Mouse (Mus musculus): ENCODE results near the gene Atp9a.
A peak's percentile ranks its signal among the peaks of the same experiment; 100 is the strongest.

Atp9a gene

DNA sequence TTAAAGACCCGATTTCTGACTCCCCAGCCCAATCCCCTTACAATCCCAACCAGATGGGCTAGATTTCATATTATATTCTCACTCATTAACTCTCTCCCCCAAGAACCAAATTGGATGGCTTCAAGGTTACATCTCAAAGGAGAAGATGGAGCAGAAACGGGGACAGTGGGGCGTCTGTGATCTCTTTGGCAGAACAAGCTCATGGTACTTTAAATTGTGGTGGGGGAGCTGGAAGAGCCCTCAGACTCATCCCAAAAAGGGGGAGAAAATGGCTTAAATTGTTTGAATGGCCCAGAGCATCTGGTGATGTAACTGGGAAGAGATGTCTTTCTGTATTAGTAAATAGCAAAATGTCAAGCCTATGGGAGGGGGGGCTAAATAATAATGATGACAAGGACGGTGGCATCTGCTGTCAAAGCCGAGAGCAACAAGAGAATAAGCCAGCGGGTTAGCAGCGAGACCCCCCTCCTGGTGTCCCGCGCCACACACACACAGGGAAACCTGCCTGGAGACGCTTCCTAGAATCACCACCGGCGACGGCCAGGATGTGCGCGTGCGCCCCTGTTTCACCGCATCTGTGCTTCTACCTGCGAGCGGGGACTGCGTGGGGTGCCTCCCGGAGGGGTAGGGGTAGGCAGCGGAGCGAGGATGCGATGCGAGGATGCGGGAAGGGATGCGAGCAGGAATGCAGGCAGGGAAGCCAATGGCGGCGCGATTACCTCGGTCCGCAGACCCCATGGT is 141.3 kb downstream of the Atp9a start:
- DNase-seq (ENCODE audit: low spot score in 2 of 2), result no peak

DNA sequence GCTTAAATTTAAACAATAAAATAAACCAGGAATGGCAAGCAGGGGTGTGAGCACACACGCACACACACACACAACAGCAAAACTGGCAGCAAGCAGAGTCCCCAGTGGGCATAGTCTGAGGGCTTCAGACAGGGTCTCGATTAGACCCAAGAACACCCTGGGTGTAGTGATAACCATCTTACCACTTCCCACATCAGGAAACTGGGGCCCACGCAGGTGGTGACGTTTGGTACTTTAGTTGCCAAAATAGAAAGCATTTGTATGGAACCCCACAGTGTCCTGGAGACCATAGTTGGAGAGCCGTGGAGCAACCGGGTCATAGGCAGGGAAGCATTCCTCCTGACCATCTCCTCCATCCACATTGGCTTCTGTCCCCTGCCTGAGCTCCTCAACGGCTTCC is 146.5 kb downstream of the Atp9a start:
- no peak for DNase-seq (ENCODE audit: low spot score in 2 of 2)

DNA sequence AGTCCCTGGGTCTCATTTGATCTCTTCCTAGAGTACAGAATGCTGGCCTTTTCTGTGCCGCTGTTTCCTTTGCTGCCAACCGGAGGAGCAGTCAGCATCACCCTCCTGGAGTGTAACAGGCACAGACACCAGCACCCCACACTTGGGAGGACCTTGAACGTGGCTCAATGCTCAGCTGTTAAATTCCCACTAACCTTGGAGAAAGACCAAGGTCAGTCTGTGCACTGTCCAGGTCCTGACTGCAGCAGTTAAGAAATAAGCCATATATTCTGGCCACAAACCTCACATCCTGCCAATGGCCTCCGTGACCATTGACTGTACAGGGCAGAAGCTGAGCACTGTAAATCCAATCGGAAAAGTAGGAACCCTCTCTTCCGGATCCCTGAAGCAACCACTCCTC is 148.5 kb downstream of the Atp9a start:
- DNase-seq (ENCODE audit: low spot score in 2 of 2), result no peak

DNA sequence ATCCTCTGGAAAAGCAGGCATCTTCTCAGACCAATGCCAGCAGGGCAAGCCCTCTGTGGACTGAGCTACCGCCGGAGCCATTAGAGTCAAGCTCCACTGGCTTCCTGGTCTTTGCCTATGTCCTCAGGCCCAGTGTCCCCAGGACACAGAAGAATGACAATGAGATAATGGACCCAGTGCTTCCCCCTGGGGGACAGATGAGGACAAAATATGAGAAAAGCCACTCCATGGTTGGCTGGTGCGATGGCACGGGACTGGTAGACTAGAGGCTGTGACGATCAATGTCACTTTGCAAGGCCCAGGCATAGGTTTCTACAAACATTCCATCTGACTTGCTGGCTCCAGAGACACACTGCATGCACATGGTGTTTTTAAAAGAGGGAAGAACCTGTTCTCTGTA is 149.2 kb downstream of the Atp9a start:
- DNase-seq (ENCODE audit: low spot score in 2 of 2), result no peak

DNA sequence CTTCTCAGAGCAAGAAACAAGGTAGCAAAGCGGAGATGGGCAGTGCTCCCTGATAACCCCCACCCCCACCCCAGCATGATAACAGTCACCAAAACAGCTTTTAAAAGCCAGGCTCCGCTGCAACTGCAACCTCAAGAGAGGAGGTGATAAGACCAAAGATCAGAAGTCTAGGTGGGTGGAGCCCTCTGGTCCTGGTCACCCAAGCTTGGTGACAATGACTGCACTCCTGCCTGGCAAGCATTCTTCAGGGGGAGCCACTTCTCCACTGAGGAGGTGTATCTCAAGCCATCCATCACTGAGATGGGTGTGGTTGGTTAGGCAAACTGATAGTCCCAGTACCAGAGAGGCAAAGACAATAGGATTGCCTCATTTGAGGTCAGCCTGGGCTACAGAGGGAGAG is 151.1 kb downstream of the Atp9a start:
- DNase-seq (ENCODE audit: low spot score in 2 of 2), result no peak

DNA sequence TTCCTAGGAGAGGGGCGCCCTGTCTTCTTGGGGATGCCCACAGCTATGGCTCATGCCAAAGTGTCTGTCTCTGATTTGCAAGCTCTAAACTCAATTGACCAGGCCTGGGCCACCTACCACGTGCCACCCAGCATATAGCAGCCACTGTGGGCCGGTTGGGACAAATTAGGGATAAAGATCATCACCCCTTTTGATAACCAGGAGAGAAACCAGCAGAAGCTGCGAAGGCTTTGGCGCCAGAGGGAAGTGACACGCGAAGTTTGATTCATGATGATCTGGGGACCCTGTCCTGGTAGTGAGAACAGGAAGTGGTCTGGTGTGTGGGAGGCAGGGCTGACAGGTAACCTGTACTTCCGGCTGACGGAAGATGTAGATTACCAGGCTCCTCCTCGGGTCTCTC is 151.7 kb downstream of the Atp9a start:
- no peak for DNase-seq (ENCODE audit: low spot score in 2 of 2)

DNA sequence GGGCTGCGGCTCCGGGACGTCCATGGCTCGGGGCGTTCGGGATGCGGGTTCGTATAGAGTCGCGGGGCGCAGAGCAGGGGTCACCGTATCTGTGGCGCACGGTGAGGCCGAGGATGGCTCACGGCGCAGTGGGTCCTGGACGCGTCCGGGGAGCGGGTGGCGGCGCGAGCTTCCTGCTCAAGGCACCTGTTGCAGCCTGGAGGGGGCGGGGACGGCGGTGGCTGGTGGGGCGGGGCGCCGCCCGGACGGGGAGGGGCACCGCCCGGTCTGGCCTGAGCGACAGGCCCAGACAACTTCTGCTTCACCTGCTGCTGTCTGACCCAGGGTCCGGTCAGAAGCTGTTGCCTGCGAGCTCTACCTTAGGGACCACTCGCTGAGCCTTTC is 152.0 kb downstream of the Atp9a start:
- peak; percentile 38 to 43 for DNase-seq (ENCODE audit: low spot score in 2 of 2)

DNA sequence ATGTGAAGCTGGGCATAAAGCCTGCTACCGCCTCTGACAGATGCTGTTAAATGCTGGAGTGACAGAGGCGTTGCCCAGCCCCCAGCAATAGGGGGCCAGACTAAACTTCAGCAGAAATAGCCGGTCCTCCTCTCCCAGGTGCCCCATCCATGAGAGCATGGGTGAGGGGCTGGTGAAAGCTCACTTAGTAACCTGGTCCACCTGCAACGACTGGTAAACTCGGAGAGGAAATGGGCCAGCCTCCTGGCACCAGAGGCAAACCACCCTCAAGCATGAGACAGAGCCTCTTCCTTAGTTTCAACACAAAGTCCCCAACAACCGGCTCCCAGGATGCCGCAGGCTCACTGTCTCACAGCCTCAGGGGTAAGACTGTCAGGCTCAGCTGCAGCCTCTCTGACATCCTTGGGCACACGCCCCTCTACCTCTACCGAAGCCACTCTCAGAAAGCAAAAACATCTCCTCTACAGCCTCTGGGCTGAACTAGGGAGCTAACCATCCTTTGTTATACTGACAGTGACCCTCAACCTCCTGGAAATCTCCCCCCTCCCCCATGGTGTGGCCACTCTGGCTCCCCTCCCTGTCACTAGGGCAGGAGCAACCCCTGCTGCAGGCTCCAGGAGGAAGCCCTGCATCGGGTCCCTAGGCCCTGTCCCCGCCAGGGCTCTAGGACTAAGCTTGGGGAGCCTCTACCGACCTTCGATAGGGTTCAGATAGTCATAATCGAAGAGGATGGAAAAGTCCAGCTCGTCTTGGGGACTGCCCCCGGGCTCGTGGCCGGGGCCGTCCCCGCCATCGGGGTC is 152.6 kb downstream of the Atp9a start:
- no peak for DNase-seq (ENCODE audit: low spot score in 2 of 2)

DNA sequence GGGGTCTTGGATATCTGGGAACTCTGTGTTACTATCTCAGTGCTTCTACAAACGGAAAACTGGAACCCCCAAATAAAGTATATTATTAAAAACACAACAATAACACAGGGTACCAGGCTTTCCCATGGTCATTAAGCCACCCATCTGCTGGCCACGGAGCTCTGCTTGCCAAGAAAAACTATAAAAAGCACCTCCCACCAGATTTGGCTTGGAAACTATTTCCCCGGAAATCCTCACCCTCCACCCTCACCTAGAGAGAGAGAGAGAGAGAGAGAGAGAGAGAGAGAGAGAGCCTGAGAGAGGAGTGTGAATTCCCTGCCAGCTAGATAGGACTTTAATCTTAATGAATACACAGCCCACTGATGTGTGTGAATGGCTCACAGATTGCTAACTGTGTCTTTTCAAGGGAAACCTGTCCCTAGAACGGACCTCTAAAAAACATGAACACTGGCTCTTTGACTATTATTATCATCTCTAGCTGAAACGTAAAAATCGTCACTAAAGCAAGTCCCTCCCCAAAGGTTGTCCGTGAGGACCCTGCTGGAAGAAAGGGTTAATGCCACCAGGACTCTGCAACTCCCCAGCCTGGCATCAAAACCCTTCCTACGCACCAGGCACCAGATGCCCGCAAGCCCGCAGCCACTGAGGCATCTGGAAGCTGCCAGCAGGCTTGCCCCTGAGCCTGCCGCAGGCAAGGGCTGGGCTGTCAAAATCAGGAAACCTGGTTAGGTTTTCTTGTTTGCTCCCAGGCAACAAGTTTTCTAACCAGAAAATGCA is 153.4 kb downstream of the Atp9a start:
- DNase-seq (ENCODE audit: low spot score in 2 of 2), result no peak

DNA sequence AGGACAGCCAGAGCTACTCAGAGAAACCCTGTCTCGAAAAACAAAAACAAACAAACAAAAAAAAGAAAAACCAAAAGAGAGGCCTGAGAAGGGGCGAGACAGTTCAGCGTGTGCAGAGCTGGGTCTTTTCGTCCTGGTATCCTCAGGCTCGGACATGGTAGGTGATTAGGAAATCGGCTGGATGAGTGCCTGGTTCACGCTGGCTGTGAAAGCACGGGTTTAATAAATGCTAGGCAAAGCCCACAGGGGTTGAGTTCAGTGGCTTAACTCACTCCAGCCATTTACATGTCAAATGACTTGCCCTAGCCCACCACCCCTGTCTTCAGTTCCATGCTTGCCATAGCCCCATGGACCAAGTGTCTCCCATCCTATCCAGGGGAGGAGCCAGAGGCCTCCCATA is 155.1 kb downstream of the Atp9a start:
- no peak for DNase-seq (ENCODE audit: low spot score in 2 of 2)

DNA sequence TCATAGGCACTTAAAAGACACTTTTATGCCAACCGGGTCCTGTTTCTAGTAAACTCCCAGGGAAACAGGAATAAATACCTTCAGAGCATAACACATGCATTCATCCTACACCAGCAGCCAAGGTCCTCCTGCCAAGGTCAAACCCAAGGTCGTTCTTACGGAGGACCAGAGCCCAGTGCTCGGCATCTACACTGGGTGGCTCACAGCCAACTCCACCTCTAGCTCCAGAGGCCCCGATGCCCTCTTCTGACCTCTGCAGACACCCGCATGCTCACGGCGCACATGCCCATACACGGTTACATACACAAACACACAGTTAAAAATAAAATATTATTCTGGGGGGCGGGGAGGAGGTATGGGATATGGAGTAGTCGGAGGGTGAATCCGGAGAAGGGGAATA is 155.7 kb downstream of the Atp9a start:
- no peak for DNase-seq (ENCODE audit: low spot score in 2 of 2)

DNA sequence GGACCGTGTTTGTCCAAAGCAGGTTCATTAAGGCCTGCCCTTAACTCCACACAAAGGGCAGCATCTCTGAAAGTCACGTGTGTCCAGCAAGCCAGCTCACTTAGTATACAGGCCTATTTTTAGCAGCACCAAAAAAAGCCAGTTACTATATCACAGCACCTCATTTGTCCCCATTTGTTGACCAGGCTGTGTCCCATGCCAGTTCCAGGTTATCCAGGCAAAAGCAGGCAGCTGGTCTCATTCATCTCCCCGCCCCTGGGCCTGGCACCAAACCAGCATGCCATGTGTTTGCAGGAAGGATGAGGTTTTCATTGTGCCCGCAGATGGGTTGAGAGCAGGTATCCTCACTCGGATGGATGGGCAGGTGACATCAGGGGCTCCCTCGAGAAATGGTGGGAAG is 157.4 kb downstream of the Atp9a start:
- no peak for DNase-seq (ENCODE audit: low spot score in 2 of 2)

All from urinary bladder, adult 18-20 months (tissue).